Mouse (Mus musculus): ENCODE measurements around the gene Fam19a2. TPM values are rescaled to one million over a fixed set of nuclear protein-coding genes. Genes with fewer than 3 reads are reported as not detected.

The Fam19a2 gene
- total RNA-seq, 1 experiment = 0.27 TPM

DNA sequence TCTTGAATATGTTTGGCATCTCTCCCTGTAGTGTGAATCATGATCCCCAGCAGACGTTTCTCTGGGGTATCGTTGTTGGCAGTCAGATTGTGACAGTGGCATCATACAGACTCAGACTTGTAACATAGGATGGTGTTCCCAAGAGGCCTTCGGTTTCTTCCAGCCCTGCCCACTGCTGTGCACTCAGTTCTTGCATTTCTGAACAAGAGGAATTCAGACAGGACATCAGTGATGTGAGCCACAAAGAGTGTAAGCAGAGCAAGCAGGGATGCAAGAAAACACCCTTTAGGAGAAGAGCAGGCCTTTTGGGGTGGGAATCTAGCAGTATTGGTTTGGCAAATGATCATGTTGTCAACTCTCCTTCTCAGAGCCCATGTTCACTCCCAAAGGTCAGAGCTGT lies 489.0 kb downstream of the Fam19a2 start:
- no peak for TF ChIP-seq CHD2 (IDR thresholded peaks at IDR 0.05; ENCODE audit: low read depth, low read length)
- no peak for TF ChIP-seq MAFK (IDR thresholded peaks at IDR 0.05; ENCODE audit: insufficient read depth, low read depth, low read length)
- no peak for TF ChIP-seq HCFC1 (IDR thresholded peaks at IDR 0.05; ENCODE audit: borderline replicate concordance, insufficient read depth, low read length)
- TF ChIP-seq ZC3H11A (IDR thresholded peaks at IDR 0.05; ENCODE audit: borderline replicate concordance, low read depth, low read length) = no peak
- TF ChIP-seq ZNF384 (IDR thresholded peaks at IDR 0.05; ENCODE audit: low read depth, low read length) = no peak
- Histone ChIP-seq H3K4me1 (ENCODE audit: control insufficient read depth in 2 of 2, insufficient read depth in 2 of 2, low read length in 2 of 2, poor library complexity in 1 of 2) (no peaks in the 10 kb centered on the region), H3K4me3 (ENCODE audit: insufficient read depth in 1 of 2, low read depth in 1 of 2, low read length in 2 of 2, poor library complexity in 1 of 2, severe bottlenecking in 1 of 2) (no peak overlapping the region), H3K9me3 (ENCODE audit: control insufficient read depth, insufficient read depth, low read depth, low read length) (no peaks in the 10 kb centered on the region), H3K9ac (ENCODE audit: insufficient read depth, low read depth, low read length, poor library complexity, severe bottlenecking) (no peak overlapping the region), H3K27ac (ENCODE audit: insufficient read depth, low read depth, low read length, poor library complexity, severe bottlenecking) (no peak overlapping the region), H3K36me3 (ENCODE audit: control insufficient read depth, insufficient read depth, low read length, poor library complexity, severe bottlenecking) (no peaks in the 10 kb centered on the region)
- in situ Hi-C loops (cut with MboI; ENCODE audit: low sequenced_read_pairs in 2 of 2, unreplicated experiment in 2 of 2) = no loop called here
- DNase-seq (ENCODE audit: low read depth, low spot score) = no peak

DNA sequence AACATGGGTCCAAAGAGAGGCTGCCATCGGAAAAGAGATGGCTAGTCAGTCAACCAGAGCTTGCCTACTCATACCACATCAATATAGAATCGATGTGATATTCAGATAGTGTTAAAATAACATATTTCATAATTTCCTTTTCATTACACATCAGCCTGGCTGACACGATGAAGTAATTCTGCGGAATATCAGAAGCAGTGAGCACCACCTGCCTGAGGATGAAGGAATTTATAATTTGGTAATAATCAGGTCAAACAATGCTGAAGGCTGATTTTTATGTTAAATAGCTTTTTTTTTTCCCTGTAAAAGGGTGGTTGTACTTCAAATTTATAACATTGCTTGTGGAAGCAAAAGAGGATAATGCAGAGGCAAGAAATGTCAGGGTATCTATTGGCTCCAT lies 490.2 kb downstream of the Fam19a2 start:
- H3K27ac ChIP-seq (ENCODE audit: insufficient read depth, low read depth, low read length, poor library complexity, severe bottlenecking) = no peak overlapping the region
- H3K36me3 ChIP-seq (ENCODE audit: control insufficient read depth, insufficient read depth, low read length, poor library complexity, severe bottlenecking) = no peaks in the 10 kb centered on the region
- no peaks in the 10 kb centered on the region for H3K4me1 ChIP-seq (ENCODE audit: control insufficient read depth in 2 of 2, insufficient read depth in 2 of 2, low read length in 2 of 2, poor library complexity in 1 of 2)
- no peak overlapping the region for H3K4me3 ChIP-seq (ENCODE audit: insufficient read depth in 1 of 2, low read depth in 1 of 2, low read length in 2 of 2, poor library complexity in 1 of 2, severe bottlenecking in 1 of 2)
- no peak for TF ChIP-seq CHD2 (IDR thresholded peaks at IDR 0.05; ENCODE audit: low read depth, low read length)
- TF ChIP-seq HCFC1 (IDR thresholded peaks at IDR 0.05; ENCODE audit: borderline replicate concordance, insufficient read depth, low read length) = no peak
- no peak for TF ChIP-seq ZNF384 (IDR thresholded peaks at IDR 0.05; ENCODE audit: low read depth, low read length)
- no peak for TF ChIP-seq ZC3H11A (IDR thresholded peaks at IDR 0.05; ENCODE audit: borderline replicate concordance, low read depth, low read length)
- no peak for TF ChIP-seq MAFK (IDR thresholded peaks at IDR 0.05; ENCODE audit: insufficient read depth, low read depth, low read length)
- no peak for DNase-seq (ENCODE audit: low read depth, low spot score)
- no peaks in the 10 kb centered on the region for H3K9me3 ChIP-seq (ENCODE audit: control insufficient read depth, insufficient read depth, low read depth, low read length)
- no peak overlapping the region for H3K9ac ChIP-seq (ENCODE audit: insufficient read depth, low read depth, low read length, poor library complexity, severe bottlenecking)
- in situ Hi-C loops (cut with MboI; ENCODE audit: low sequenced_read_pairs in 2 of 2, unreplicated experiment in 2 of 2) = no loop called here

DNA sequence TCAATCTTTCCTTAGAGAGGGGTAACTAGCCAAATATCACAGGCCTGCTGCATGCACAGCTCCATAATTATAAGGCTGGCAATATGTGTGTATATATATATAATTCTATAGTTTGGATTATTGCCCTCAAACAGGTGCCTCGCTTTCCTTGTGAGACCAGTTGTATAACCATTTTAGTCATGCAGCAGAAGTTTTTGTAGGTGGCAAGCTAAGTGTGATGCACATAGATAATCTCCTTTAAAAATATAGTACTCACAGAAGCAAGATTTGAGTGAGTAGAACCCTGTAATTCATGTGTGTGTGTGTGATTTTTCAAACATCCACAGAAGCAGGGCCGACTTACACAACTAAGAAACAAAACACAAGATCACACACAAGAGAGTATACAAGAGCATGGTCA lies 525.6 kb downstream of the Fam19a2 start:
- Histone ChIP-seq H3K9me3 (ENCODE audit: control insufficient read depth, insufficient read depth, low read depth, low read length) (no peaks in the 10 kb centered on the region), H3K27ac (ENCODE audit: insufficient read depth, low read depth, low read length, poor library complexity, severe bottlenecking) (no peak overlapping the region), H3K4me1 (ENCODE audit: control insufficient read depth in 2 of 2, insufficient read depth in 2 of 2, low read length in 2 of 2, poor library complexity in 1 of 2) (no peaks in the 10 kb centered on the region), H3K9ac (ENCODE audit: insufficient read depth, low read depth, low read length, poor library complexity, severe bottlenecking) (no peak overlapping the region), H3K36me3 (ENCODE audit: control insufficient read depth, insufficient read depth, low read length, poor library complexity, severe bottlenecking) (no peaks in the 10 kb centered on the region), H3K4me3 (ENCODE audit: insufficient read depth in 1 of 2, low read depth in 1 of 2, low read length in 2 of 2, poor library complexity in 1 of 2, severe bottlenecking in 1 of 2) (no peak overlapping the region)
- DNase-seq (ENCODE audit: low read depth, low spot score) = no peak
- TF ChIP-seq ZC3H11A (IDR thresholded peaks at IDR 0.05; ENCODE audit: borderline replicate concordance, low read depth, low read length) = no peak
- no peak for TF ChIP-seq CHD2 (IDR thresholded peaks at IDR 0.05; ENCODE audit: low read depth, low read length)
- no peak for TF ChIP-seq HCFC1 (IDR thresholded peaks at IDR 0.05; ENCODE audit: borderline replicate concordance, insufficient read depth, low read length)
- TF ChIP-seq ZNF384 (IDR thresholded peaks at IDR 0.05; ENCODE audit: low read depth, low read length) = no peak
- TF ChIP-seq MAFK (IDR thresholded peaks at IDR 0.05; ENCODE audit: insufficient read depth, low read depth, low read length) = no peak
- in situ Hi-C loops (cut with MboI; ENCODE audit: low sequenced_read_pairs in 2 of 2, unreplicated experiment in 2 of 2) = no loop called here

Other genes with a start within 250 kb of the Fam19a2 start
- 38.4 and 45.2 TPM in 2 replicates for gene Mon2, start 187.5 kb upstream of the Fam19a2 start, total RNA-seq (2012; rRNA removed)
- gene Usp15, start 67.0 kb upstream of the Fam19a2 start, total RNA-seq (2012; rRNA removed) = 90.8 and 97.6 TPM in 2 replicates

All from ES-E14 (cell line).